Mouse (Mus musculus): ENCODE data around the gene Col27a1. TPM values are rescaled to one million over a fixed set of nuclear protein-coding genes. Genes with fewer than 3 reads are reported as not detected.

Col27a1 gene
- polyA plus RNA-seq, 2 experiments, result 1.2 to 3.8 TPM

DNA sequence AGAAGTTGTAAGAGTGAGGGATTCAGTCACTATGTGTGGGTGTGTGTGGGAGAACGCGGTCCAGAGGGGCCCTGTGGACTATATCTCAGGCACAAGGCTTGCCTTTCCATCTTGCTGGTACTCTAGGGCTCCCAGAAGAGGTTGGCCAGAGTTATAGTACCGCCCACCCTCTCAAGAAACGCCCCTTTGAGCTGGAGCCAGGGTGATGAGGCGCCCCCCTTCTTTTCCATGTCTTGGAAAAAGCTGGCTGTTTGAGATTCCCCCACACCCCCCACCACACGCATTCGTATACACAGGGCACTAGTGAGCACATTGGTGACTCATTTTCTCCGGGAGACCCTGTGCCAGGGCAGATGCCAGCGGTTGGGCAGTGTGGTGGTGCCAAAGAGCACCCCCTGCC is 2.8 kb downstream of the Col27a1 start:
- Histone ChIP-seq H3K4me1 (replicated peaks; ENCODE audit: control insufficient read depth in 2 of 2, insufficient read depth in 2 of 2, low read length in 1 of 2) (0 out of 4 replicates have a peak, but pooled peaks cover 0 to 2% of the 10 kb centered on the region in 2 experiments), H3K27ac (no peak overlapping the region), H3K9me3 (ENCODE audit: control insufficient read depth, low read length) (no peaks in the 10 kb centered on the region), H3K27me3 (ENCODE audit: control insufficient read depth, insufficient read depth, low read length) (peaks cover 32% of the 10 kb centered on the region), H3K9ac (replicated peaks) (no peak overlapping the region), H3K36me3 (replicated peaks; ENCODE audit: control insufficient read depth, insufficient read depth, low read depth) (no peaks in the 10 kb centered on the region), H3K4me2 (ENCODE audit: low read depth) (peak overlapping the region; percentile 58), H3K4me3 (ENCODE audit: insufficient read depth in 1 of 2, low read depth in 2 of 2, low read length in 2 of 2) (peak overlapping the region; percentile 38 to 58)
- ATAC-seq (ENCODE audit: insufficient read depth) (no peak), DNase-seq (ENCODE audit: low read depth in 3 of 3, low spot score in 3 of 3) (no peak)
- 34% methylated on average over 9 of the region's 9 CpGs for WGBS (ENCODE audit: insufficient replicate concordance)
- TF ChIP-seq EP300 (IDR thresholded peaks at IDR 0.05; ENCODE audit: low read depth) (no peak), CTCF (IDR thresholded peaks at IDR 0.05; ENCODE audit: low read depth) (no peak)

DNA sequence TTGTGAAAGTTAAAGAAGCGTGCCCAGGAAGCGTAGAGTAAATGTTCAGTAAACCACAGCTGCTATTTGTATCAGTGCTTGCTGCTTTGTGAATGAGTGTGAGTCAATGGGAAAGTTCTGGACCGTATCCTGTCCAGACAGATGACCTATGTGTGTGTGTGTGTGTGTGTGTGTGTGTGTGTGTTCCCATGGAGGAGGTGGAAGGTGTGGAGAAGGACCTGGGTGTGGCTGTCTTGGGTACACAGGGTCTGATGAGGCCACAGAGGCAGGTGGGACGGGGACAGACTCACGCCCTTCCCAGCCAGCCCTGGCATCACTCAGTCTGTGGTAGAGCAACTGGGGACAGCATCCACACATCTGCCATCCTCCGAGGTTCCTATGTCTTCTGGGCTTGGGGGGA is 3.7 kb downstream of the Col27a1 start:
- H3K9me3 ChIP-seq (ENCODE audit: control insufficient read depth, low read length), result no peaks in the 10 kb centered on the region
- H3K27me3 ChIP-seq (ENCODE audit: control insufficient read depth, insufficient read depth, low read length), result peaks cover 32% of the 10 kb centered on the region
- H3K4me1 ChIP-seq (replicated peaks; ENCODE audit: control insufficient read depth in 2 of 2, insufficient read depth in 2 of 2, low read length in 1 of 2), result 0 out of 4 replicates have a peak, but pooled peaks cover 0 to 2% of the 10 kb centered on the region in 2 experiments
- 57% methylated on average over 6 of the region's 6 CpGs for WGBS (ENCODE audit: insufficient replicate concordance)
- no peak overlapping the region for H3K4me3 ChIP-seq (ENCODE audit: insufficient read depth in 1 of 2, low read depth in 2 of 2, low read length in 2 of 2)
- no peak overlapping the region for H3K4me2 ChIP-seq (ENCODE audit: low read depth)
- ATAC-seq (ENCODE audit: insufficient read depth) (no peak), DNase-seq (ENCODE audit: low read depth in 3 of 3, low spot score in 3 of 3) (no peak)
- TF ChIP-seq EP300 (IDR thresholded peaks at IDR 0.05; ENCODE audit: low read depth) (no peak), CTCF (IDR thresholded peaks at IDR 0.05; ENCODE audit: low read depth) (no peak)
- H3K9ac ChIP-seq (replicated peaks), result no peak overlapping the region
- no peaks in the 10 kb centered on the region for H3K36me3 ChIP-seq (replicated peaks; ENCODE audit: control insufficient read depth, insufficient read depth, low read depth)
- H3K27ac ChIP-seq, result no peak overlapping the region

DNA sequence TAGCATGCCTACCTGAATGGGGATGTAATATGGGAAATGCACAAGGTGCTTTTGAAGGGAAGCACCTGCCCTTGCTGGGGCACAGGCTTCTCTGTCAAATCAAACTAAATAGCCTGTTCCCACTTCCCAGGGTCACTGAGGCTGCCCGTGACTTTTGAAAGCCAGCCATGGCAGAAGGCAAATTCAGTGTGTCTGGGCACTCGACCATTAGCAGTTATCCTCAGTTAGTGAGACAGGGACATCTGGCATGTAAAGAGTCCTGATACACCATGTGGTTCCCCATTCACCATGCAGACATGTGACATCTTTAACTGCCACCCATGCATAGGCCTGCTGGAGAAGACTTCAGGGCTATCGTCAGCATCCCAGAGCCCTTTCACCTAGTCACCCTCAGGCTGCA is 5.3 kb downstream of the Col27a1 start:
- Histone ChIP-seq H3K36me3 (replicated peaks; ENCODE audit: control insufficient read depth, insufficient read depth, low read depth) (no peaks in the 10 kb centered on the region), H3K4me2 (ENCODE audit: low read depth) (no peak overlapping the region), H3K27me3 (ENCODE audit: control insufficient read depth, insufficient read depth, low read length) (peaks cover 25% of the 10 kb centered on the region), H3K4me1 (replicated peaks; ENCODE audit: control insufficient read depth in 2 of 2, insufficient read depth in 2 of 2, low read length in 1 of 2) (0 out of 4 replicates have a peak, but pooled peaks cover 0 to 2% of the 10 kb centered on the region in 2 experiments), H3K9me3 (ENCODE audit: control insufficient read depth, low read length) (no peaks in the 10 kb centered on the region), H3K4me3 (ENCODE audit: insufficient read depth in 1 of 2, low read depth in 2 of 2, low read length in 2 of 2) (no peak overlapping the region), H3K27ac (no peak overlapping the region), H3K9ac (replicated peaks) (no peak overlapping the region)
- DNase-seq (ENCODE audit: low read depth in 3 of 3, low spot score in 3 of 3) (no peak), ATAC-seq (ENCODE audit: insufficient read depth) (no peak)
- WGBS (ENCODE audit: insufficient replicate concordance), result 62% methylated on average over 3 of the region's 3 CpGs
- TF ChIP-seq EP300 (IDR thresholded peaks at IDR 0.05; ENCODE audit: low read depth) (no peak), CTCF (IDR thresholded peaks at IDR 0.05; ENCODE audit: low read depth) (no peak)

DNA sequence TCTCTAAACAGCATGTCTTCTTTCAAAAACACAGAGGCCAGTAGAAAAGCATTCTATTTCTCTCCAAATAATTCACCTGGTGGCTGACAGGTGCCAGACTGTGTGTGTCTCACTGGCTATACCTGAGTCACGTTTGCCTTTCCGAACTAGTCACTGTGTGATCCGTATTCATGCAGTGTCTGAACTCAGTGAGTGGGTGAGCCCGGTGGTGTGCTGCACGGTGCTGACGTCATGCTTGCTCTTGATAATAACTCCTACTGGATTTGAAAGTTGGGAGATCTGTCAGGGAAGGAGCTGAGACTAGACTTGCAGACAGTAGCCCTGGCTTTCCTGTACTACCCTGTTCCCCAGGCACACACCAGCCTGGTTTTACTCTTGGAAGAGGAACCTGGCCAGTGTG is 5.8 kb downstream of the Col27a1 start:
- 62% methylated on average over 6 of the region's 6 CpGs for WGBS (ENCODE audit: insufficient replicate concordance)
- no peak overlapping the region for H3K27ac ChIP-seq
- H3K4me2 ChIP-seq (ENCODE audit: low read depth), result no peak overlapping the region
- H3K36me3 ChIP-seq (replicated peaks; ENCODE audit: control insufficient read depth, insufficient read depth, low read depth), result no peaks in the 10 kb centered on the region
- DNase-seq (ENCODE audit: low read depth in 3 of 3, low spot score in 3 of 3) (no peak), ATAC-seq (ENCODE audit: insufficient read depth) (no peak)
- H3K27me3 ChIP-seq (ENCODE audit: control insufficient read depth, insufficient read depth, low read length), result peaks cover 19% of the 10 kb centered on the region
- 0 out of 4 replicates have a peak, but pooled peaks cover 0 to 2% of the 10 kb centered on the region in 2 experiments for H3K4me1 ChIP-seq (replicated peaks; ENCODE audit: control insufficient read depth in 2 of 2, insufficient read depth in 2 of 2, low read length in 1 of 2)
- no peaks in the 10 kb centered on the region for H3K9me3 ChIP-seq (ENCODE audit: control insufficient read depth, low read length)
- no peak overlapping the region for H3K4me3 ChIP-seq (ENCODE audit: insufficient read depth in 1 of 2, low read depth in 2 of 2, low read length in 2 of 2)
- no peak for TF ChIP-seq EP300 (IDR thresholded peaks at IDR 0.05; ENCODE audit: low read depth)
- TF ChIP-seq CTCF (IDR thresholded peaks at IDR 0.05; ENCODE audit: low read depth), result no peak
- H3K9ac ChIP-seq (replicated peaks), result no peak overlapping the region

DNA sequence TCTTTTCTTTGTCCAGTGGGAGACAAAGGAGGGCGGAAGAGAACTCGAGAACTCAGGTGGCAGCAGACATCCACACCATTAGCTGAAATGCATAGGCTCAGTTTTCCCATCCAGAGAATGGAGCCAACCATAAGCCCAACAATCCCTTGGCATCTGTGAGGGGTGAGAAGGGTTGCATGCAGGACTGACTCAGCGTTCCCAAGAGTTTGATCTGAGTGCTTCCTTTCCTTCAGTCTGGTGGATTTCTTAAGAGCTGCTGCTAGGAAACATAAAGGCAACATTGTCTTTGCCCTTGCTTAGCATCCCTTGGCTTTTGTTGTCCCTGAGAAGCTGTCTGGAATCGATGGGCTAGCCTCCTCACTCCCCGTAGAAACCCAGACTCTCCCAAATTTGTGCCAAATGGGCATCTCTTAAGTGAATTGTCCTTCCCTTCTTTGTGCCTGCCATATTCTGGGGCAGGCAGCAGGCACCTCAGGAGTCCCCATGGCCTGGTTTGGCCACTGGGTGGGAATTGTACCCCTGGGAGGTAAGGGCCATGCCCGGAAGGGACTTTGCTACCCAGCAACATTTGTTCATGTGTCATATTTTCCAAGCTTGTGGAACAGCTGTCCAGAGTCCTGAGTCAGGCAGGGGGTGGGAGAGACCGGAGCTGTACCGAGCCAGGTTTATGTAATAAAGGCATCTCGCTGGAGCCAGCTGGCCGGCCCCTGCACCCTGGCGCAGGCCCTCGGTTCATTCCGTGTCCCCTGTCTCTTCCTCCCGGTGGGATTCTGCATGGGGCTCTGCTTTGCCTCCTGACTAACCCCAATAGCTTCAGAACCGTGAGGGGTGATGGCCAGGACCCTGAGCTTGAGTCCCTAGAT is 7.5 kb downstream of the Col27a1 start:
- 0 out of 4 replicates have a peak, but pooled peaks cover 0 to 2% of the 10 kb centered on the region in 2 experiments for H3K4me1 ChIP-seq (replicated peaks; ENCODE audit: control insufficient read depth in 2 of 2, insufficient read depth in 2 of 2, low read length in 1 of 2)
- no peak overlapping the region for H3K4me2 ChIP-seq (ENCODE audit: low read depth)
- WGBS (ENCODE audit: insufficient replicate concordance), result 62% methylated on average over 15 of the region's 15 CpGs
- no peak overlapping the region for H3K4me3 ChIP-seq (ENCODE audit: insufficient read depth in 1 of 2, low read depth in 2 of 2, low read length in 2 of 2)
- no peaks in the 10 kb centered on the region for H3K9me3 ChIP-seq (ENCODE audit: control insufficient read depth, low read length)
- H3K27ac ChIP-seq, result no peak overlapping the region
- no peak for TF ChIP-seq CTCF (IDR thresholded peaks at IDR 0.05; ENCODE audit: low read depth)
- H3K9ac ChIP-seq (replicated peaks), result no peak overlapping the region
- DNase-seq (ENCODE audit: low read depth in 3 of 3, low spot score in 3 of 3), result no peak
- no peaks in the 10 kb centered on the region for H3K36me3 ChIP-seq (replicated peaks; ENCODE audit: control insufficient read depth, insufficient read depth, low read depth)
- H3K27me3 ChIP-seq (ENCODE audit: control insufficient read depth, insufficient read depth, low read length), result peaks cover 3% of the 10 kb centered on the region
- no peak for ATAC-seq (ENCODE audit: insufficient read depth)

All from liver, embryonic 14.5 days (tissue).